Mouse (Mus musculus) spleen, adult 10 weeks (tissue): Measurements from ENCODE around the gene Glt28d2. TPM values are rescaled to one million over a fixed set of nuclear protein-coding genes. Genes with fewer than 3 reads are reported as not detected.

Source experiments
- polyA plus RNA-seq: library from polyadenylated mRNA; stranded (reverse); fragments of 350-450 nt; fragmentation: Illumina TruSeq; extraction: RNeasy Lipid Tissue Mini Kit (QIAGEN cat#74804); gene quantifications from one replicate; pipeline ENCODE4 v1.2.3, GENCODE M21; 2015; ENCODE audit warnings: low replicate concordance; ENCODE audit not compliant: insufficient read depth

Glt28d2 gene
- 0.17 TPM for polyA plus RNA-seq

GRCm38 (mm10) chr3:85887239-85887827, at the start of gene Glt28d2, which contains the start of gene Gm37240:
Glt28d2 (minus strand) TSS chr3:85887516.
Gm37240 (minus strand) TSS chr3:85887518.

Other genes with a start within 250 kb of the Glt28d2 start
- gene Fam160a1, start 70.2 kb downstream of the Glt28d2 start, polyA plus RNA-seq: 0.69 TPM
- 0.10 TPM for gene Gm37240, start within 50 bp of the Glt28d2 start, polyA plus RNA-seq
- 8.4 TPM for gene Sh3d19, start 83.6 kb upstream of the Glt28d2 start, polyA plus RNA-seq
- gene Prss48, start 115.0 kb upstream of the Glt28d2 start, polyA plus RNA-seq: not detected